Mouse (Mus musculus): ENCODE data around the gene Coasy. TPM values are rescaled to one million over a fixed set of nuclear protein-coding genes. Genes with fewer than 3 reads are reported as not detected.

Coasy gene
- polyA plus RNA-seq, 1 experiment from 2014 or later = 47.8 TPM

DNA sequence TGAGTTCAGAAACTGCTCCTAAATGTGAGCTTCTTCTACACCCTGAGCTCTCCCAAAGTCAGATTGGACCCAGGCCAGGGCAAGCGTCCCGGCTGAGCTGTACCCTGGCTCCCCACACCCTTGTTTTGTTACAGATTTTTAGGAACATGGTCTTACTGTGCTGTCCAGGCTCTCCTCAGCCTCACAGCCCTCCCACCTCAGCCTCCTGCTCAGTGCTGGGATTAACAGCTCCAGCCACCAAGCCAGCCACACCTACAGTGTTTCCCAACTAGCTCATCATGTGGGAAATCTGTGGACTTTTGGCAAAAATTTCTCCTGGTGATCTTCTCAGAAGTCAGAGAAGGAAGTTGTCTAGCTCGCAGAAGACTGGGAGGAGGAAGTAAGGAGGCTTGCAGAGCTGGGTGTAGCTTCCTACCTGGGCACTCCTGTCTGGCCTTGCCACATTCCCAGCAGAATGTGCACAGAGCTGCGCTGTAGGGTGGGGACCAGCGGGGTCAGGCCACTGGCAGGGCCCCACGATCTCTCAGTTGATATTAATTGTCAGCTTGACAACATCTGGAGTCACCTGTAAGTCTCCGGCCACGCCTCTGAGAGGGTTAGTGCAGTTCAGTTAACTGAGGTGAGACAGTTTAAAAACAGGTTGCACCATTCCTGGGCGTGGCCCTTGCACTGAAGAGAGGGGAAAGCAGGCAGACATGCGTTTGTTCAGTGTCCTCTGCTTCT lies 29.5 kb upstream of the Coasy start:
- Histone ChIP-seq H3K9me3 (no peaks in the 10 kb centered on the region), H3K4me1 (no peaks in the 10 kb centered on the region), H3K9ac (replicated peaks) (no peak overlapping the region), H3K4me2 (replicated peaks) (no peak overlapping the region), H3K27me3 (no peaks in the 10 kb centered on the region), H3K36me3 (peaks cover 77% of the 10 kb centered on the region), H3K27ac (replicated peaks) (no peak overlapping the region), H3K4me3 (no peak overlapping the region)
- WGBS = 93% methylated on average over 10 of the region's 10 CpGs
- ATAC-seq (replicated peaks) = no peak

DNA sequence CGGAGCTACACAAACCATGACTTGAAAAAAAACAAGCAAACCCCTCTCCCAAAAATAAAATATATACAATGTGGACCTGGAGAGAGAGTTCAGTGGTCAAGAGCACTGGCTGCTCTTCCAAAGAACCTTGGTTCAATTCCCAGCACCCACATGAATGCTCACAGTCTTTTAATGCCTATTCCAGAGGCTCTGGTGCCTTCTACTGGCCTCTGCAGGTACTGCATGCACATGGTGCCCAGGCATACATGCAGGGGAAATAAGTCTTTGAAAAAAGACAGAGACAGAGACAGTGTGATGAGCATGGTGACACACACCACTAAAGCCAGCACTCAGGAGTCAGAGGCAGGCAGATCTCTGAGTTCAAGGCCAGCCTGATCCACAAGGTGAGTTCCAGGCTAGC lies 28.4 kb upstream of the Coasy start:
- no peaks in the 10 kb centered on the region for H3K27me3 ChIP-seq
- no peaks in the 10 kb centered on the region for H3K4me1 ChIP-seq
- H3K4me3 ChIP-seq = no peak overlapping the region
- H3K27ac ChIP-seq (replicated peaks) = no peak overlapping the region
- no peak overlapping the region for H3K4me2 ChIP-seq (replicated peaks)
- H3K9ac ChIP-seq (replicated peaks) = no peak overlapping the region
- ATAC-seq (replicated peaks) = no peak
- no peaks in the 10 kb centered on the region for H3K9me3 ChIP-seq
- WGBS = 100% methylated on average over 1 of the region's 1 CpGs
- peaks cover 74% of the 10 kb centered on the region for H3K36me3 ChIP-seq

DNA sequence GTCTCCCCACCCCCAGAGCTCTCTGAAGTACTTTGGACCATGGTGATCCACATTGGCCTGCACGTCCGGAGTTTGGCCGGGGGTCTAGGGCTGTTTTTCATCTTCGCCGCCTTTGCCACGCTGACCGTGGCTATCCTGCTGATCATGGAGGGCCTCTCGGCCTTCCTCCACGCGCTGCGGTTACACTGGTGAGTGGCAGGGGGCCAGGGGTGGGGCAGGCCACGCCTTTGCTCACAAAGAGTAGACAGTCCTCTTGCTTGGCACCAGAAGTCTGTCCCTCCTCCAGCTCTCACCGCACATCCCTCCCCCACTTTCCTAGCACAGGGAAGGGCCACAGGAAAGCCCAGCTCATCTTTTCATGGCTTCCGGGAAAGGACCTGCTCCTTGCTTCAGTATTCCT lies 26.9 kb upstream of the Coasy start:
- Histone ChIP-seq H3K9me3 (no peaks in the 10 kb centered on the region), H3K9ac (replicated peaks) (no peak overlapping the region), H3K27me3 (no peaks in the 10 kb centered on the region), H3K4me3 (no peak overlapping the region), H3K27ac (replicated peaks) (no peak overlapping the region), H3K4me2 (replicated peaks) (no peak overlapping the region), H3K4me1 (no peaks in the 10 kb centered on the region), H3K36me3 (peaks cover 66% of the 10 kb centered on the region)
- 85% methylated on average over 14 of the region's 14 CpGs for WGBS
- ATAC-seq (replicated peaks) = no peak

DNA sequence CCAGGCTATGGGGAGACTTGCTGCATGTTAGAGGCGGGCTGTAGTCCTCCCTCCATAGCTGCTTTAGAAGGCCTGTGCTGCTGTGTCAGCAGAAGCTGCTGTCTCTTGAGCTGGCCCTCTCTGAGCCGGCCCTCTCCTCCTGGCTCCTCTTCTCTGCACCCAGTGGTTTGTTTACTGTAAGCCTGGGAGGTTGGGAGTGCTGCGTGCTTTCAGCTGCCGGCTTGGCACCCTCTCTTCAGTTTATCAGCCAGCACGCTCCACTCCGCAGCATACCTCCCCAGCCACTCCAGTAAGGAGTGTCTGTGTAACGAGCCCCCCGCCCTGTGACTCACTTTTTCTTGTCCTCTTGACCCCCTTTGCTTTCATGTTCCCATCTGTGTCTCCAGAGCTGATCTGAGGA lies 25.5 kb upstream of the Coasy start:
- no peak for ATAC-seq (replicated peaks)
- WGBS = 56% methylated on average over 8 of the region's 8 CpGs
- Histone ChIP-seq H3K9ac (replicated peaks) (no peak overlapping the region), H3K4me3 (no peak overlapping the region), H3K4me2 (replicated peaks) (no peak overlapping the region), H3K27ac (replicated peaks) (no peak overlapping the region), H3K27me3 (no peaks in the 10 kb centered on the region), H3K9me3 (no peaks in the 10 kb centered on the region), H3K4me1 (no peaks in the 10 kb centered on the region), H3K36me3 (peaks cover 60% of the 10 kb centered on the region)

DNA sequence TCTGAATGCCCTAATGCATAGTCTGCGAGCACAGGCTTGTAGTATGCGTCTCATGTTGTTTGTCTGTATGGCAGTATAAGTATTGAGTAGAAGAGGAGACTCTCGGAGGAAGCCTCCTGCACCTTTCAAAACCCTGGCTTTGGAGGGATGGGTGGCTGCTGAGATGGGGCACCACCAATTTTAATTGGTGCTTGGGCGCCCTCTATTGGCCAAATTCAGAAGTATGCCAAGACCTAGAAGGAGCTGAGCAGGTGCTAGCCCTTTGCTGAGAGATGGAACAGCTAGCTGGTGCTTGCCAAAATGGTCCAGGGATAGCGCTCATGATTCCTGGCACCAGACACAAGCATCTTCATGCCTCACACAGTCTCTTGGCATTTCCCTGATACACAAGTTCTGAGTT lies 24.5 kb upstream of the Coasy start:
- Histone ChIP-seq H3K4me1 (no peaks in the 10 kb centered on the region), H3K4me2 (replicated peaks) (no peak overlapping the region), H3K9me3 (no peaks in the 10 kb centered on the region), H3K9ac (replicated peaks) (no peak overlapping the region), H3K27ac (replicated peaks) (no peak overlapping the region), H3K27me3 (no peaks in the 10 kb centered on the region), H3K4me3 (no peak overlapping the region), H3K36me3 (peaks cover 57% of the 10 kb centered on the region)
- WGBS = 28% methylated on average over 5 of the region's 5 CpGs
- no peak; the same call in 1 of the 2 replicates for ATAC-seq (replicated peaks)

DNA sequence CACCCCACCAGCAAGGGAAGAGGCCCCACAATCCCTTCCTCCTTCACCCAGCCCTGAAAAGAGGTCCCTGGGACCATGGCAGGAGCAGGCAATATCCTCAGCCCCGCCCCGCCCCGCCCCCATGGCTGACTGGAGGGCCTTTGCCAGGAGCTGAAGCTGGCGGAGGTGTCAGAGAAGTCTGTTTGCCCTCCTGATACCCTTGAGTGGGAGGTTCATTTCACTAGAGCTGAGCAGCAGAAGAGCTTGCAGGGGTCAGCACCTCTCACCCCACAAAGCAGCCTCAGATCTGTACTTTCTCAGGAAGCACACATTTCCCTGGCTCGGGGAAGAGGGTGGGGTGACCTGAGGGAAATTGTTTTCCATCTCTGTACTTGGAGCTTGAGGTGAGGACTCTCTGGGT lies 23.6 kb upstream of the Coasy start:
- no peak overlapping the region for H3K4me3 ChIP-seq
- peaks cover 56% of the 10 kb centered on the region for H3K36me3 ChIP-seq
- no peak overlapping the region for H3K27ac ChIP-seq (replicated peaks)
- no peaks in the 10 kb centered on the region for H3K9me3 ChIP-seq
- H3K4me1 ChIP-seq = peaks cover 6% of the 10 kb centered on the region
- WGBS = 85% methylated on average over 5 of the region's 5 CpGs
- H3K4me2 ChIP-seq (replicated peaks) = no peak overlapping the region
- ATAC-seq (replicated peaks) = no peak
- no peak overlapping the region for H3K9ac ChIP-seq (replicated peaks)
- H3K27me3 ChIP-seq = no peaks in the 10 kb centered on the region

DNA sequence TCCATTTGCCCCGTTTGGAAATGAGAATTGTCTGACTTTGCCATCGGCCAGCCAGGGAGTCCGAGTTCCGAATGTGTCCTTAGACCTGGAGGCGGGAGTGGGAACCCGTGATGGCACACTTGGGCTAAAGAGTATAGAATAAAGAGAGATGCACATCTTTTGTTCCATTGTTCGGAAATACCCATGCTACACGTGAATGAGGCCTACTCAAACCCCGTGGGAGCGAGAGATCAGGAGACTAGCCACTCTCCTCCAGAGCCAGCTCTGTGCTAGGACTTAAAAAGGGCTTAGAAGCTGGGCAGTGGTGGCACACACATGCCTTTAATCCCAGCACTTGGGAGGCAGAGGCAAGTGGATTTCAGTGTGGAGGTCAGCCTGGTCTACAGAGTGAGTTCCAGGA lies 22.9 kb upstream of the Coasy start:
- no peaks in the 10 kb centered on the region for H3K27me3 ChIP-seq
- no peak for ATAC-seq (replicated peaks)
- H3K4me3 ChIP-seq = no peak overlapping the region
- no peak overlapping the region for H3K27ac ChIP-seq (replicated peaks)
- peaks cover 10% of the 10 kb centered on the region for H3K4me1 ChIP-seq
- no peaks in the 10 kb centered on the region for H3K9me3 ChIP-seq
- H3K9ac ChIP-seq (replicated peaks) = no peak overlapping the region
- H3K4me2 ChIP-seq (replicated peaks) = no peak overlapping the region
- WGBS = 73% methylated on average over 10 of the region's 10 CpGs
- H3K36me3 ChIP-seq = peaks cover 55% of the 10 kb centered on the region

DNA sequence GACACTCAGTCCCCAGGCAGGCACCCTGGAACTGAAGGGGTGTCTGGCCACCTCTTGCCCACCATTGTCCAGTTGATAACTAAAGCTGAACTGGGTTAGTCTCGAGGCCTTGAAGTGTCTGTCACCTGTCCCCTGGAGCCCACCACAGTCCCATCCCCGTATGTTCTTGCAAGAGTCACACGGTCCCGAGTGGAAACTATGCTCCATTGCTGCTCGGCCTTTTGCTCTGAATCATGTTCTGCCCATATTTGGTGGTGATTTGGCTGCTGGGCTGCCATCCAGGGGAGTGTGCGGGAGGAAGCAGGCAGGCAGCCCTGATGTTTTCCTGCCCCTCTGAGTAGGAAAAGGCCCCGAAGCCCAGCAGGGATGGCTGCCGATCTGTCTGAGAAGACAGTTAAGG lies 22.2 kb upstream of the Coasy start:
- peaks cover 50% of the 10 kb centered on the region for H3K36me3 ChIP-seq
- H3K27me3 ChIP-seq = no peaks in the 10 kb centered on the region
- no peak overlapping the region for H3K9ac ChIP-seq (replicated peaks)
- H3K9me3 ChIP-seq = no peaks in the 10 kb centered on the region
- peak overlapping the region; percentile 18; the same call in 1 of the 2 replicates for H3K27ac ChIP-seq (replicated peaks)
- no peak overlapping the region for H3K4me2 ChIP-seq (replicated peaks)
- peaks cover 10% of the 10 kb centered on the region for H3K4me1 ChIP-seq
- no peak overlapping the region for H3K4me3 ChIP-seq
- no peak for ATAC-seq (replicated peaks)
- 84% methylated on average over 8 of the region's 8 CpGs for WGBS

DNA sequence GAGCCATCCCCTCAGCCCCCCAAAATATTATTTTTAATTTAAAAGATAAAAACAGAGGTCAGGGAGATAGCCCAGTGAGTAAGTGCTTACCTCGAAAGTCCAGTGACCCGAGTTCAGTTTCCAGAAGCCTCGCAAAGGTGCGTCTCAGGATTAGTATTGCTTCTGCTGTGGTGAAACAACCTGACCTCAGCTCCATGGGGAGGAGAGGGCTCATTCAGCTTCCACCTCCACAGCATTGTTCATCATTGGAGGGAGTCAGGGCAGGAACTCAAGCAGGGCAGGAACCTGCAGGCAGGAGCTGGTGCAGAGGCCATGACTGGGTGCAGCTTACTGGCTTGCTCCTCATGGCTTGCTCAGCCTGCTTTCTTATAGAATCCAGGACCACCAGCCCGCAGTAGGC lies 21.3 kb upstream of the Coasy start:
- H3K36me3 ChIP-seq = peaks cover 41% of the 10 kb centered on the region
- no peaks in the 10 kb centered on the region for H3K27me3 ChIP-seq
- H3K4me1 ChIP-seq = peaks cover 10% of the 10 kb centered on the region
- WGBS = 90% methylated on average over 5 of the region's 5 CpGs
- no peak for ATAC-seq (replicated peaks)
- no peak overlapping the region for H3K27ac ChIP-seq (replicated peaks)
- H3K4me2 ChIP-seq (replicated peaks) = no peak overlapping the region
- no peaks in the 10 kb centered on the region for H3K9me3 ChIP-seq
- H3K4me3 ChIP-seq = no peak overlapping the region
- H3K9ac ChIP-seq (replicated peaks) = no peak overlapping the region

DNA sequence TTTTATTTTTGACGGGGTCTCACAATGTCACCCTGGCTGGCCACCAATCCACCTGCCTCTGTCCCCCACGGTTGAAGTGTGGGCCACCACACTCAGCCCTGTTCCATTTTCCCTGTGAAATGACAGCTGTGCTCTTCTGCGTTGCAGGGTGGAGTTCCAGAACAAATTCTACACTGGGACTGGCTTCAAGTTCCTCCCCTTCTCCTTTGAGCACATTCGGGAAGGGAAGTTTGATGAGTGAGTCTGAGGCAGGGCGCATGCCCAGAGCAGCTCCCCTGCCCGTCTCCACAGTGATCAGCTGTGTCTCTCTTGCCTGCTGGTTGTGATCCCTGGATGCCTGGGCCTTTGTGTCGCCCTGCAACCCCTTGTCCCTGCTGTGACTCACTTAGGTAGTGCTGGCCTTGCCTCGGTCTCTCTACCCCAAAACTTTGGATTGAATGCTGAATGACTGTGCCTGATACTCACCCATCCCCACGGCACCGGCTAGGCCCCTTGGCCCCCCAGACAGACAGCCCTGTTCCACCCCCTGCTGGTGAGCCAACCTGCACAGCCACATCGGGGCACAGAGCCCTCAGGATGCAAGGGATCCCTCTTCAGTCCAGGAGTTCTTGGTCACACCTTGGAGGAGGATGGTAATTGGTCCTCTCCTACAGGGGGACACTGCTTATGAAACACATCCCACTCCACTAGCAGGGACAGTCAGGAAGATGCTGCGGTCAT lies 20.0 kb upstream of the Coasy start:
- peaks cover 30% of the 10 kb centered on the region for H3K36me3 ChIP-seq
- H3K4me2 ChIP-seq (replicated peaks) = no peak overlapping the region
- no peak overlapping the region for H3K27ac ChIP-seq (replicated peaks)
- H3K4me3 ChIP-seq = no peak overlapping the region
- WGBS = 75% methylated on average over 12 of the region's 12 CpGs
- ATAC-seq (replicated peaks) = no peak
- no peaks in the 10 kb centered on the region for H3K9me3 ChIP-seq
- H3K9ac ChIP-seq (replicated peaks) = no peak overlapping the region
- no peaks in the 10 kb centered on the region for H3K27me3 ChIP-seq
- peaks cover 18% of the 10 kb centered on the region for H3K4me1 ChIP-seq

DNA sequence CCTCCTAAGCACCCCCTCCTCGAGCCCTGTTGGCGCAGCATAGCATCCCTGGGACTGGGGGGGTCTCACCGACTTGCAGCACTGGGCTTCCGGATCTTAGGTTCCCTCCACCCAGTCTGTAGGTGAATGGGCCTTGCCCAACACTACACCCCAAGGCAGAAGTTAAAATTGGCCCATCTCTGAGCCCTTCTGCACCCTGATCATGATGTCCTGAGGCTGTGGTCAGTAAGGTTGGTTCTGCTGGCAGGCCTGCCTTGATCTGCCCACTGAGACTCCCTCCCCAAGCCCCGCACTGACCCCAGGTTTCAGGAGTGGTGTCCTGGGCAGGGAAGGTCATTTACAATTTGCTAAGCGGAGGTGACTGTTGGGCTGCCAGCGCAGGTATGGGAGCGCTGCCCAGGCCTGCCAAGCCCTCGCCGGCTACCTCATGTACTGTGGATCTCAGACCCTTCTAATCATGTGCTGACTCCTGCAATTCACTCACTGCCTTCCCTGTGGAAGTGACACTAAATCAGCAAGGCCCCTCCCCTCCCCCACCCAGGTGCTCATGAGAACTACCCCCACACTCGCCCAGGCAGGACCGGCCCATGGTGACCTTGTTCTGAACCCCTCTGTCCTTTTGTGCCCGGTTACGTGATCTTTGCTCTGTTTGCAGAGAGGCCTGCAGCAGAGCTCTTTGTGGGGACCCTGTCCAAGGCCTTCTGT lies 19.2 kb upstream of the Coasy start:
- H3K27ac ChIP-seq (replicated peaks) = peak overlapping the region; percentile 59; the same call in 1 of the 2 replicates
- 85% methylated on average over 14 of the region's 14 CpGs for WGBS
- no peak overlapping the region for H3K4me3 ChIP-seq
- H3K4me1 ChIP-seq = peaks cover 20% of the 10 kb centered on the region
- H3K27me3 ChIP-seq = no peaks in the 10 kb centered on the region
- H3K36me3 ChIP-seq = peaks cover 29% of the 10 kb centered on the region
- no peak overlapping the region for H3K4me2 ChIP-seq (replicated peaks)
- H3K9ac ChIP-seq (replicated peaks) = no peak overlapping the region
- no peak for ATAC-seq (replicated peaks)
- H3K9me3 ChIP-seq = no peaks in the 10 kb centered on the region

DNA sequence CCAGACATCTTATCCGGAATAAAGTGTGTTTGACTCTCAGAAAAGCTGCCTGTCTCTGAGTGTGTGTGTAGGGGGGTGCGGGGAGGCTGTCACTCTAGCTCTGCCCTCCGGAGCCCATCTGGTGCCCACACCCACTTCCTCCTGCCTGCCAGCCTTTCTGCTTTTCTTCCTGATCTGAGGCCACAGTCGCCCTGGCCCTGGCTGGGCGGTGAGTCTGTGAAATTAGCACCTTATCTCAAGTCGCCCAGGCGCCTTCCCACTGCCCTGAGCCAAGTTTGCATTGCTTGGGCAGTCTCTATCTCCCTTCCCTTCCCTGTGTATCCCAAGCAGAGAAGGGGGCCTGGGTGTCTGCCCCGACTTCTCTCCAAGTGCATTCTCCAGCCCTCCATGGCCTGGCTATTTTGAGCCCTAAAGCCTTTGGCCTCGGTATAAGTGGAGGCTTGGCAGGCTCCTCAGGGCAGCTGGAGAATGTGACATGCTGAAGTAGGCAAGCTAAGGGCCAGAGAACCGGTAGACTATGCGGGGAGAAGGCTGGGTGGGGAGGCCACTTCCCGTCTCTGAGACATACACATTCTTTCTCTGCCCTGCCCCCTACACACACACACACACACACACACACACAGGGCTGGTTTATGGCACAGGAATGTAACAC lies 18.6 kb upstream of the Coasy start:
- Histone ChIP-seq H3K9me3 (no peaks in the 10 kb centered on the region), H3K9ac (replicated peaks) (peak overlapping the region; percentile 3; the same call in 1 of the 2 replicates), H3K4me3 (no peak overlapping the region), H3K4me2 (replicated peaks) (no peak overlapping the region), H3K36me3 (peaks cover 23% of the 10 kb centered on the region), H3K27me3 (no peaks in the 10 kb centered on the region), H3K27ac (replicated peaks) (peak overlapping the region; percentile 59), H3K4me1 (peaks cover 20% of the 10 kb centered on the region)
- no peak for ATAC-seq (replicated peaks)
- 64% methylated on average over 12 of the region's 12 CpGs for WGBS

Measured in forebrain, embryonic 15.5 days (tissue).